Mouse (Mus musculus) cerebellum, adult 2 months (tissue): ENCODE results near the gene Tnfsf4.

ENCODE experiments used
- CTCF ChIP-seq: fragments of 200-500 bp; IDR thresholded peaks from 2 replicates; pipeline ENCODE4 v1.5.1; 2011; ENCODE audit warnings: low read depth, mild to moderate bottlenecking, control low read depth, low read length, moderate library complexity, borderline replicate concordance; ENCODE audit not compliant: insufficient read depth
- POLR2A ChIP-seq: fragments of 200-500 bp; IDR thresholded peaks from 2 replicates; pipeline ENCODE4 v1.6.1; 2011; ENCODE audit warnings: low read length, control low read depth, borderline replicate concordance; ENCODE audit not compliant: insufficient read depth

DNA sequence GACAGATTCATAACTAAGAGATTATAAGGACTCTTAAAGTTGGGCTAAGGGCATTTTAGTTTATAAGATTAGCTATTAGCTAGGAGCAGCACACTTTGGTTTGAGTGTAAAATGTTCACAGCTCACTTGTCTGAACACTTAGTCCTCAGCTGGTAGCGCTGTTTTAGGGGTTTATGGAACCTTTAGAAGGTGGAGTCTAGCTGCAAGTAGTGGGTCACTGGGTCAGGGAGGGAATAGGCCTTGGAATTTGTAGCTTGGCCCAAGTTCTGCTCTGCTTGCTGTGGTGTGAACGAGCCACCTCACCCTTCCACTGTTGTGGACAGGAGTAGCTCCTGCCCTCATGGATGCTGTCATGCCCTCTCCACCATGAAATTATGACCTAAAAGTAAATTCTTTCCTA, 23.3 kb upstream of the Tnfsf4 start:
- TF ChIP-seq CTCF (no peak), POLR2A (no peak)
